Mouse (Mus musculus) G1E (cell line): ENCODE results near the gene Brwd1. TPM values are rescaled to one million over a fixed set of nuclear protein-coding genes. Genes with fewer than 3 reads are reported as not detected.

Experiments
- ATAC-seq: 2 replicates; pipeline ENCODE4 v1.8.0; 2016; ENCODE audit warnings: mild to moderate bottlenecking; ENCODE audit not compliant: insufficient number of reproducible peaks, poor library complexity, low FRiP score, severe bottlenecking; ENCODE audit errors: extremely low read depth
- DNase-seq: peaks from one replicate; pipeline ENCODE4 v3.0.0; 2012; ENCODE audit warnings: low spot score
- H3K27me3 ChIP-seq: 2 replicates; pipeline ENCODE4 v1.6.1; 2012; ENCODE audit warnings: mild to moderate bottlenecking, low read length, inconsistent platforms; ENCODE audit not compliant: insufficient read depth
- H3K36me3 ChIP-seq: replicated peaks from 2 replicates; pipeline ENCODE3; 2012; ENCODE audit warnings: mild to moderate bottlenecking, inconsistent platforms
- H3K4me1 ChIP-seq: 2 replicates; pipeline ENCODE4 v1.6.1; 2012; ENCODE audit warnings: low read depth, low read length, inconsistent platforms, mixed read lengths; ENCODE audit not compliant: insufficient read depth
- H3K4me3 ChIP-seq: 2 replicates; pipeline ENCODE4 v1.5.1; 2012; ENCODE audit warnings: low read depth, mild to moderate bottlenecking, inconsistent platforms, low read length, moderate library complexity, mixed read lengths
- H3K9me3 ChIP-seq: replicated peaks from 2 replicates; pipeline ENCODE4 v1.6.1; 2012; ENCODE audit warnings: inconsistent platforms
- CTCF ChIP-seq: IDR thresholded peaks from 2 replicates; pipeline ENCODE4 v1.5.1; 2012; ENCODE audit warnings: low read depth, low read length, inconsistent platforms, mixed read lengths
- GATA1 ChIP-seq: IDR thresholded peaks from 2 replicates; pipeline ENCODE4 v1.6.1; 2012; ENCODE audit warnings: borderline replicate concordance, low read length, inconsistent platforms, mixed read lengths
- GATA2 ChIP-seq: IDR thresholded peaks from 2 replicates; pipeline ENCODE4 v1.6.1; 2012; ENCODE audit warnings: low read depth, low read length, inconsistent platforms, borderline replicate concordance
- POLR2AphosphoS5 ChIP-seq: IDR thresholded peaks from 2 replicates; pipeline ENCODE4 v1.6.1; 2012; ENCODE audit warnings: low read depth, low read length, inconsistent platforms; ENCODE audit not compliant: insufficient replicate concordance
- TAL1 ChIP-seq: conservative IDR thresholded peaks from 2 replicates; pipeline ENCODE4 v1.6.1; 2012; ENCODE audit warnings: low read depth, low read length, inconsistent platforms, mixed read lengths
- polyA plus RNA-seq: library from polyadenylated mRNA; stranded (reverse); fragments of >175 nt; gene quantifications from 2 replicates; pipeline ENCODE4 v1.2.3, GENCODE M21; 2012
- total RNA-seq, 2 experiments: library from RNA; stranded (forward) in 1 of 2; stranded (reverse) in 1 of 2; fragments of 200-1000 nt in 1 of 2; fragments of >200 nt in 1 of 2; fragmentation: Nextera tagmentation in 1 of 2; gene quantifications; 2 replicates each; pipeline ENCODE4 v1.2.3; 2014 to 2017

Brwd1 gene
- total RNA-seq (2014; fragmentation: Nextera tagmentation), result 64.9 and 70.2 TPM in 2 replicates
- total RNA-seq (2017), result 67.3 and 68.7 TPM in 2 replicates
- polyA plus RNA-seq, result 9.0 and 13.2 TPM in 2 replicates

DNA sequence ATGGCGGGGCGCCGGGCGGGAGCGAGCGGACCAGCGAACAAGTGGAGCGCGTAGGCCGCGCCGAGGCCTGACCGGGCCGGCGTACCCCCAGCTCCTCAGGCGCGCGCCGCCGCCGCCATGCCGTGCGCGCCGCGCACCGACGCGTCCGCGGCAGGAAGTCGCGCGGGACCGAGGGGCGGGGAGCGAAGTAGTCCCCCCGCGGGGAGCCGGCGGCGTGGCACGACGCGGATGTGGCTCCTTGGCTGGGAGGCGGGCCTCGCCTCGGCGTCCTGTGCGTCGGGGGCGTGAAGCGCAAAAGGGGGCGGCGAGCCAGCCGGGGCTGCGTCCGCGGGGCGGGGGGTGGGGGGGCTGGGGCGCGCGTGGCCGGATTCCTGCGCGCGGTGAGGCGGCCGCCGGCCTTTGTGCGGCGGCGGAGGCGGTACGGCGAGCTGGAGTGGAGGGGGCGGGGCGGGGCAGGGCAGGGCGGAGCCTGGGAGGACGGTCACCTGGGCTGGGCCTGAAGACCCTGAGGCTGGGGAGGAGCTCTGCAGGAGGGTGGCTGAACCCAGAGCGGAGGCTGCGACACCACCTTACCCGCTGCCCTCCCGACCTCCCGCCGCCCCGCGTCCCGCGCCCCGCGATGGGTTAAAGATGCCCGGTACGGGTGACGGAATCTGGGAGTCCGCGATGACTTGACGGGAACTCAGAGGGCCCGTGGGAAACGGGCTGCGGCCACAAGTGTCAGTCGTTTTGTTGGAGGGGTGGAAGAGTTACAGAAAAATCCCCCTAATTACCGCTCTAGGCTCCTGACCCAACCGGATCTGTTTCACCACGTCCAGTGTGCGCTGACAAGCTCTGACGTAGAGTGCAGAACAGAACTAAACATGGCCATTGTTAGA is at the start of gene Brwd1:
Gene Brwd1, minus strand, starts transcription at position 226 of the 878 bp plus-strand sequence.
- Histone ChIP-seq H3K36me3 (peaks cover 35% of the 10 kb centered on the region), H3K9me3 (no peaks in the 10 kb centered on the region), H3K27me3 (peaks cover 11% of the 10 kb centered on the region; the same call in 1 of the 2 replicates), H3K4me1 (peaks cover 28% of the 10 kb centered on the region), H3K4me3 (peak within 1 kb of the TSS; percentile 94)
- peak; percentile 59 for ATAC-seq
- TF ChIP-seq GATA1 (no peak), GATA2 (no peak), TAL1 (no peak), POLR2AphosphoS5 (no peak), CTCF (no peak)
- DNase-seq, result peak; percentile 78

DNA sequence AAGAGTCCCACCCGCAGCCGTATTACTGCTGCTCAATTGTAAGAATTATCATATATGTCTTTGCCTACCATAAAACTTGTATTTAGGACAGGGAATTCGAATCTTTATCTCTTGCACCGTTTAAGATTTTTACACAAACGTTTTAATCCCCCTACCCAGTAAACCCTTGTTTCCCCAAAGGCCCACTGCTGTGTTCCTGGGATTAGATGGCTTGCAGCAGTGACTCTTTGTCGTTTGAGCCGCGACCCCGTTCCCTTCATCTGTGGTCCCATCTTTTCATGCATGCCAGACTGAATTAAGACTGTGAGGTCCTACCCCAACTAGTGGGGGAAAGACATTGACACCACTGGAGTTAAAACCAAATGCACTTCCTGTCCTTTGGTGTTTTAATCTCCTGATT is 46.1 kb upstream of the Brwd1 start:
- no peak for ATAC-seq

DNA sequence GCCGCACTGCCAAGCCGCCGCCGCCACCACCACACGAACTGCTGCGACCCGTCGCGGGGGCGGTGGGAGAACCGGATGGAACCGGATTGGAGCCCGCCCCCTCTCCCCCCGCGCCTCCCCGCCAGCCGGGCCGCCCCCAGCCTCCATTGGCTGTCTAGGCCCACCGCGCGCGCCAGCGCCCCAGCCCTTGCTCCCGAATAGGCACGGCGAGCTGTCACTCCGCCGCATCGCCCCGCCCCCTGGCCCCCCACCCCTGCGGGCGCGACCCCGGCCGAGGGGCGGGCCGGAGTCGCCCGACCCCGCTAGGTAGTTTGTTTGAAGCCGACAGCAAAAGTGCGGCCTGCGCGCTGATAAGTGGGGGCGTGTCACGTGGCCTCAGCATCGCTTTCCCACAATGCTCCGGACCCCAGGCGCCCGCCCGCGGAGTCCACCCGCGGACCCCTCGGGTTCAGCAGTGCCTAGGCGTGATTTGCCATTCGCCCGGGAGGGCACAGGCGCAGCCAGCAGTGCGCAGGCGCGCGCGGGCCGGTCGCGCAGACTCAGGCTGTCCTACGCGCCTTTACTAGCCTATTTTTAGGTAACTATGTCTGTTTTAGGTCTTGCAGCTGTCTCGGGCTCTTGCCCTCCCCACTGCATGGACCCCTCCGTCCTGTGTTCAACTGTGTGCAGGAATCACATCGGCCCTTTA is 45.5 kb upstream of the Brwd1 start, which contains the start of gene Hmgn1:
Gene Hmgn1, minus strand, starts transcription at position 73 of the 688 bp plus-strand sequence.
- Histone ChIP-seq H3K4me1 (peaks cover 44% of the 10 kb centered on the region), H3K4me3 (peak within 1 kb of the TSS; percentile 87), H3K27me3 (peaks cover 8% of the 10 kb centered on the region), H3K36me3 (peaks cover 41% of the 10 kb centered on the region), H3K9me3 (no peaks in the 10 kb centered on the region)
- DNase-seq (peak; percentile 99), ATAC-seq (peak; percentile 81)
- TF ChIP-seq GATA2 (no peak), TAL1 (no peak), GATA1 (no peak), POLR2AphosphoS5 (no peak), CTCF (no peak)

More for the DNA sequence above, 46.1 kb upstream of the Brwd1 start:
- Histone ChIP-seq H3K36me3 (peaks cover 35% of the 10 kb centered on the region), H3K9me3 (no peaks in the 10 kb centered on the region), H3K4me3 (peak overlapping the region; percentile 87), H3K4me1 (peaks cover 44% of the 10 kb centered on the region), H3K27me3 (peaks cover 8% of the 10 kb centered on the region)
- TF ChIP-seq TAL1, result no peak
- DNase-seq, result no peak

DNA sequence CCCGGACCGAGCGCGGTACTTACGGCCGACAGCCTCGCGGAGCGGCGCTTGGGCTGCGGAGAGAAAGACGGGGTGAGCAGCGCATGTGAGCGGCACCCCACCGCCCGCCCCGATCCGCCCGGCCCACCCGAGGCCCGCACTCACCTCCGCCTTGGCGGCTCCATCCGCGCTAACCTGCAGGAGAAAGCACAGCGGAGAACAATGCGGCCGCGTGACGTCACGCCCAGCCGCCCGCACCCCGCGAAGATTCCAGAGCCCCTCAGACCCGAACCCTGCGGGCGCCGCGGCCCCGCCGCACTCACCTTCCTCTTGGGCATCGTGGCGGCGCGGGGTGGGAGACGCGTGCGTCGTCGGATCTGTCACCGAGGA is 44.9 kb upstream of the Brwd1 start:
- TF ChIP-seq TAL1 (no peak), CTCF (no peak), GATA1 (no peak), GATA2 (no peak), POLR2AphosphoS5 (no peak)
- peaks cover 47% of the 10 kb centered on the region for H3K4me1 ChIP-seq
- no peak for ATAC-seq
- DNase-seq, result peak; percentile 26
- peaks cover 8% of the 10 kb centered on the region for H3K27me3 ChIP-seq
- no peaks in the 10 kb centered on the region for H3K9me3 ChIP-seq
- peak overlapping the region; percentile 87 for H3K4me3 ChIP-seq
- H3K36me3 ChIP-seq, result peaks cover 47% of the 10 kb centered on the region

DNA sequence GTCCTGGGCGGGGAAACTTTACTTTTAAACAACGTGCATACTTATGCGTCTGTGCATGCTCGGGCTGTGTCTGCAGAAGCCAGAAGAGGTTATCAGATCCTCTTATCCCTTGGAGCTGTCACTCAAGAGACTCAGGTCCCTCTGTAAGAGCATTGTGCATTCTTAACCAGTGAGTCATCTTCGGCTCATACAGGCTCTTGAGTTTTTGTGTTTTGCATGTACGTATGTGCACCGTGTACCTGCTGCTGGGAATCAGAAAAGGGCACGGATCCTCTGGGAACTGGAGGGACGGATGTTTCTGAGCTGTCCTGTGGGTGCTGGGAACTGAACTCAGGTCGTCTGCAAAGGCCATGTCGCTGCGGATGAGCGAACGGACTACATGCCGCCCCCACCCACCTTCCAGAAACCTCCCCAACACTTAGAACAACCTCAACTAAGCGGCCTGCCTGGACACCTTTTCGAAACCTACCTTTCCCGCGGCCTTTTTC is 44.4 kb upstream of the Brwd1 start:
- Histone ChIP-seq H3K36me3 (peaks cover 48% of the 10 kb centered on the region), H3K9me3 (no peaks in the 10 kb centered on the region), H3K4me3 (peak overlapping the region; percentile 87), H3K4me1 (peaks cover 45% of the 10 kb centered on the region), H3K27me3 (peaks cover 4% of the 10 kb centered on the region)
- ATAC-seq, result 0 out of 2 replicates have a peak, but pooled peaks have one; percentile 18
- no peak for DNase-seq
- TF ChIP-seq GATA2 (no peak), TAL1 (no peak), CTCF (no peak), GATA1 (no peak), POLR2AphosphoS5 (no peak)
